In genomic region chr1:170556696-170557095, GRCm38 (mm10) we compare ENCODE assay signal across 27 mouse cellular contexts. TPM values are rescaled to one million over a fixed set of nuclear protein-coding genes. Genes with fewer than 3 reads are reported as not detected.
"Had no signal": no experiment of that assay in that cellular context is flagged by ENCODE, and none has a peak within 500 bp of the region (broad histone marks: within the 10 kb centered on the region; RNA-seq: fewer than 3 reads in every experiment).

No protein-coding gene starts in this region.

- H3K27me3 ChIP-seq: hindbrain, embryonic 12.5 days; intestine, embryonic 15.5 days; kidney, embryonic 15.5 days; limb, embryonic 13.5 days; limb, embryonic 15.5 days; liver, embryonic 12.5 days had no signal

- H3K36me3 ChIP-seq: hindbrain, embryonic 12.5 days; intestine, embryonic 15.5 days; kidney, embryonic 15.5 days; limb, embryonic 13.5 days; limb, embryonic 15.5 days; liver, embryonic 12.5 days had no signal

- H3K9me3 ChIP-seq: hindbrain, embryonic 10.5 days; hindbrain, embryonic 12.5 days; intestine, embryonic 15.5 days; kidney, embryonic 15.5 days; limb, embryonic 13.5 days; limb, embryonic 15.5 days; liver, embryonic 12.5 days had no signal

- H3K9ac ChIP-seq: hindbrain, embryonic 12.5 days; hindbrain, embryonic 14.5 days; intestine, embryonic 15.5 days; kidney, embryonic 15.5 days; limb, embryonic 13.5 days; limb, embryonic 15.5 days; liver, embryonic 12.5 days had no signal

- H3K27ac ChIP-seq: gastrocnemius, adult 2 months; heart, adult 2 months; hindbrain, embryonic 10.5 days; hindbrain, embryonic 12.5 days; hindbrain, embryonic 14.5 days; intestine, embryonic 15.5 days; kidney, embryonic 15.5 days; kidney, postnatal 0 days; limb, embryonic 13.5 days; limb, embryonic 15.5 days; liver, embryonic 12.5 days had no signal

- H3K4me3 ChIP-seq: gastrocnemius, adult 2 months; heart, adult 2 months; hindbrain, embryonic 10.5 days; hindbrain, embryonic 12.5 days; intestine, embryonic 15.5 days; kidney, embryonic 15.5 days; limb, embryonic 13.5 days; limb, embryonic 15.5 days; liver, embryonic 12.5 days had no signal

- ATAC-seq: forebrain, embryonic 16.5 days; hindbrain, embryonic 16.5 days; inflammation-experienced regulatory T-cells, adult 6 months; intestine, embryonic 15.5 days; intestine, postnatal 0 days; liver, embryonic 12.5 days had no signal

- DNase-seq: gastrocnemius, adult 2 months; gastrocnemius, postnatal 10 days; gastrocnemius, postnatal 25 days; heart, adult 2 months; heart, postnatal 10 days; heart, postnatal 4 days; kidney, adult 18-20 months; kidney, adult 8-10 months; kidney, postnatal 14 days; kidney, postnatal 36 days; layer of hippocampus, adult 9-11 months; layer of hippocampus, postnatal 36 days; left cerebral cortex, postnatal 4 days had no signal

- H3K4me1 ChIP-seq: hindbrain, embryonic 10.5 days; hindbrain, embryonic 12.5 days; intestine, embryonic 15.5 days; liver, embryonic 12.5 days had no signal

- H3K4me2 ChIP-seq: heart, embryonic 11.5 days; hindbrain, embryonic 12.5 days; hindbrain, embryonic 14.5 days; intestine, embryonic 15.5 days; kidney, embryonic 15.5 days; limb, embryonic 13.5 days; limb, embryonic 15.5 days; liver, embryonic 12.5 days had no signal

RNA-seq across cellular contexts. Expression of gene Nos1ap, which starts 33.0 kb away (rescaled TPM):
- polyA plus RNA-seq: inflammation-experienced regulatory T-cells, adult 6 months had no signal
